Mouse (Mus musculus) midbrain, embryonic 14.5 days (tissue): Measurements from ENCODE around the gene Zfyve28. TPM values are rescaled to one million over a fixed set of nuclear protein-coding genes. Genes with fewer than 3 reads are reported as not detected.

Experiments used
- ATAC-seq: fragments of 200-750 bp; cut with Nextera tagmentation; 2 replicates; pipeline ENCODE4 v1.8.0; 2017; ENCODE audit warnings: moderate number of reproducible peaks, moderate library complexity; ENCODE audit not compliant: low FRiP score, low TSS enrichment
- DNase-seq: peaks from one replicate; pipeline ENCODE4 v3.0.0-alpha.2; 2015
- H3K27ac ChIP-seq: fragments of 300-500 bp; sonication (generic); replicated peaks from 2 replicates; pipeline ENCODE4 v1.5.1; 2014; ENCODE audit warnings: mild to moderate bottlenecking, low read depth, low read length, moderate library complexity
- H3K27me3 ChIP-seq: fragments of 300-500 bp; sonication (generic); 2 replicates; pipeline ENCODE4 v1.6.1; 2014; ENCODE audit warnings: low read length, control low read depth, mixed read lengths; ENCODE audit not compliant: control insufficient read depth, insufficient read depth
- H3K36me3 ChIP-seq: fragments of 300-500 bp; sonication (generic); 2 replicates; pipeline ENCODE4 v1.6.1; 2014; ENCODE audit warnings: low read length, control low read depth; ENCODE audit not compliant: control insufficient read depth, insufficient read depth
- H3K4me1 ChIP-seq: fragments of 300-500 bp; sonication (generic); 2 replicates; pipeline ENCODE4 v1.6.1; 2014; ENCODE audit warnings: mild to moderate bottlenecking, antibody characterized with exemption, low read length, control low read depth; ENCODE audit not compliant: control insufficient read depth, insufficient read depth
- H3K4me2 ChIP-seq: fragments of 300-500 bp; sonication (generic); 2 replicates; pipeline ENCODE4 v1.6.1; 2014; ENCODE audit warnings: mild to moderate bottlenecking, low read length, moderate library complexity
- H3K4me3 ChIP-seq: fragments of 300-500 bp; sonication (generic); replicated peaks from 2 replicates; pipeline ENCODE4 v1.5.1; 2014; ENCODE audit warnings: low read depth, low read length
- H3K9ac ChIP-seq: fragments of 300-500 bp; sonication (generic); replicated peaks from 2 replicates; pipeline ENCODE4 v1.6.1; 2014; ENCODE audit warnings: mild to moderate bottlenecking, low read length, moderate library complexity
- H3K9me3 ChIP-seq: fragments of 300-500 bp; sonication (generic); 2 replicates; pipeline ENCODE4 v1.6.1; 2016; ENCODE audit warnings: low read length, control low read depth, mixed read lengths; ENCODE audit not compliant: control insufficient read depth
- WGBS: fragments of 180-500 bp; shearing (Covaris S2); extraction: QIAGEN DNeasy Blood & Tissue Kit; methylation state at CpG from one replicate; pipeline ENCODE4 v1.1.7; 2014; 5-methylcytosine and 5-hydroxymethylcytosine counted together
- polyA plus RNA-seq: library from polyadenylated mRNA; unstranded; fragments of >200 nt; fragmentation: Nextera tagmentation; extraction: Ambion mirVana; gene quantifications from 2 replicates; pipeline ENCODE4 v1.2.1, GENCODE M21; 2014

The Zfyve28 gene
- polyA plus RNA-seq, 1 experiment from 2014 or later = 2.8 TPM

- Histone ChIP-seq H3K9ac (no peak overlapping the region), H3K36me3 (peaks cover 64% of the 10 kb centered on the region), H3K27ac (no peak overlapping the region), H3K9me3 (no peaks in the 10 kb centered on the region), H3K27me3 (no peaks in the 10 kb centered on the region), H3K4me3 (no peak overlapping the region), H3K4me2 (no peak overlapping the region), H3K4me1 (peaks cover 6% of the 10 kb centered on the region; the same call in 1 of the 2 replicates)
- DNase-seq = no peak
- 64% methylated on average over 5 of the region's 5 CpGs for WGBS
- ATAC-seq = no peak
These were observed 113.5 kb downstream of the Zfyve28 start for GRCm38 (mm10) chr5:34174550-34175402.

- H3K36me3 ChIP-seq = peaks cover 57% of the 10 kb centered on the region
- peaks cover 7% of the 10 kb centered on the region; the same call in 1 of the 2 replicates for H3K4me1 ChIP-seq
- no peaks in the 10 kb centered on the region for H3K9me3 ChIP-seq
- no peaks in the 10 kb centered on the region for H3K27me3 ChIP-seq
- no peak for ATAC-seq
- no peak overlapping the region for H3K4me2 ChIP-seq
- H3K4me3 ChIP-seq = no peak overlapping the region
- no peak overlapping the region for H3K27ac ChIP-seq
- no peak for DNase-seq
- WGBS = 80% methylated on average over 2 of the region's 2 CpGs
- no peak overlapping the region for H3K9ac ChIP-seq
These were observed 114.2 kb downstream of the Zfyve28 start for GRCm38 (mm10) chr5:34174021-34174420.

DNA sequence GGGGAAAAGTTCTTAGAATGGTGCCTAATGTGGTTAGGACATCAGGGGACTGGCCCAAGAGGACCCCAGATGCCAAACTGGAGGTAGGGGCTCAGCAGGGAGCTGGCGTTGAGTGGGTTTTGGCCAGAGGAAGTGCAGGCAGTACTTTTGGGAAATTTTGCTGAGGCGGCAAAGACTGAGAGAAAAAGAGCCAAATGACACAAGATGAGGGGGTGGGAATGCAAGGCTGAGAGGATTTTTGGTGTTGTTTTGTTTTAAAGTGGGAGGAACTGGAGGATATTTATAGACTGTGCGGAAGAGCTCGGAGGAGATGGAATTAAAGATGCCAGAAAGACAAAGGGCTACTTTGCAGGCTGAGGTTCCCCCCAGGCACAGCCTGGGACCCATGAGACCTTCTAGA lies 117.5 kb downstream of the Zfyve28 start:
- 93% methylated on average over 4 of the region's 4 CpGs for WGBS

GRCm38 (mm10) chr5:34169954-34170353 lies 118.3 kb downstream of the Zfyve28 start:
- Histone ChIP-seq H3K9me3 (no peaks in the 10 kb centered on the region), H3K9ac (peak overlapping the region; percentile 53), H3K4me3 (peak overlapping the region; percentile 69), H3K27ac (peak overlapping the region; percentile 91), H3K4me2 (peak overlapping the region; percentile 54), H3K4me1 (peaks cover 11% of the 10 kb centered on the region; the same call in 1 of the 2 replicates), H3K36me3 (peaks cover 24% of the 10 kb centered on the region), H3K27me3 (no peaks in the 10 kb centered on the region)
- DNase-seq (no peak), ATAC-seq (no peak)
- WGBS = 88% methylated on average over 3 of the region's 3 CpGs

More for the DNA sequence above, 117.5 kb downstream of the Zfyve28 start:
- H3K4me1 ChIP-seq = peaks cover 11% of the 10 kb centered on the region; the same call in 1 of the 2 replicates
- H3K4me2 ChIP-seq = no peak overlapping the region
- H3K27ac ChIP-seq = no peak overlapping the region
- no peak for ATAC-seq
- H3K9me3 ChIP-seq = no peaks in the 10 kb centered on the region
- no peak for DNase-seq
- H3K27me3 ChIP-seq = no peaks in the 10 kb centered on the region
- no peak overlapping the region for H3K9ac ChIP-seq
- peaks cover 31% of the 10 kb centered on the region for H3K36me3 ChIP-seq
- H3K4me3 ChIP-seq = no peak overlapping the region

DNA sequence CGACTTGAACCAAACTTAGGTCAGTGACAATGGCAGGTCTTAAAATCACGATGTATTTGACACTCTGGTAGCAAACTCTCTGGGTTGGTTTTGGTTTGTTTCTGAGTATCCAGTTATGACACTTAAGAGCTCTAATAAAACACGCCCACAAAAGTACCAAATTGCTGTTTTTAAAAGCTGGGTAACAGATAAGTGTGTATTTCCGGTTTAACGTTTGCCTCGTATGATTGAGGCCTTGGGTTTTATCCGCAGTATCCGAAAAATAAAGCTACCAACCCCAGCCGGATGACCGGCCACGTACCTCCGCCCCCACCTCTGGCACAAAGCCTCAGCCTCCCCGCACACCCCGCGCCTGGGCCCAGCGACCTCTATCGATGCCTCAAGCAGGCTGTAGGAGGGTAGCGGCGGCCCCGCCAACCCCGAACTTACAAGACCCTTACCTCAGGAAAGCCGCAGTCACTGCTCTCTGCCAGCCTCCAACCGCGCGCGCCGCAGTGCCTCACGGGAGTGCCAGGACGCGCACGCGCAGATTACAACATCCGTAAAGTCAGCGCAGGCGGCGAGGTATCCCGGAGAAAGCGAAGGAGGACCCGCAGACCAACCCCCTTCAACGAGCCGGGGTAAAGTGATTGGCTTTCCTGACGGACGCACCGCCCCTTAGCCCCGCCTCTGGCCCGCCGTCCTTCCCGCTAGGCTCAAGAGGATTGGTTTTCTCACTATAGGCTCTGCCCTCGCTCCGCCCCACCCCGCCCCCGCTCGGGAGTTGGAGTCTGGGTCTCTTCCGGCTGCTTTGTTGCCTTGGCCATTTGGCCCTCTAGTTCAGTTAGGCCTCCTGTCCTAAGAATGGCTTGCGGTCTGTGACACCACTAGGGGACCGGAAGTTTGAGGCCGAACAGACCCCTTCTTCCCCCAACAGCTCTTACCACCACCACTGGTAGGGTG lies 119.0 kb downstream of the Zfyve28 start, which contains the start of the genes Poln and Haus3:
Poln (minus strand) TSS at position 499 of the 942 bp plus-strand sequence.
Haus3 (minus strand) TSS at position 578 of the 942 bp plus-strand sequence.
- Histone ChIP-seq H3K4me2 (peak within 1 kb of the TSS; percentile 70), H3K4me1 (peaks cover 11% of the 10 kb centered on the region; the same call in 1 of the 2 replicates), H3K9ac (peak within 1 kb of the TSS; percentile 80), H3K4me3 (peak within 1 kb of the TSS; percentile 69), H3K27me3 (no peaks in the 10 kb centered on the region), H3K27ac (peak within 1 kb of the TSS; percentile 91), H3K9me3 (no peaks in the 10 kb centered on the region), H3K36me3 (peaks cover 19% of the 10 kb centered on the region)
- WGBS = under 1% methylated on average over 57 of the region's 57 CpGs
- DNase-seq = peak; percentile 99
- peak; percentile 100 for ATAC-seq

DNA sequence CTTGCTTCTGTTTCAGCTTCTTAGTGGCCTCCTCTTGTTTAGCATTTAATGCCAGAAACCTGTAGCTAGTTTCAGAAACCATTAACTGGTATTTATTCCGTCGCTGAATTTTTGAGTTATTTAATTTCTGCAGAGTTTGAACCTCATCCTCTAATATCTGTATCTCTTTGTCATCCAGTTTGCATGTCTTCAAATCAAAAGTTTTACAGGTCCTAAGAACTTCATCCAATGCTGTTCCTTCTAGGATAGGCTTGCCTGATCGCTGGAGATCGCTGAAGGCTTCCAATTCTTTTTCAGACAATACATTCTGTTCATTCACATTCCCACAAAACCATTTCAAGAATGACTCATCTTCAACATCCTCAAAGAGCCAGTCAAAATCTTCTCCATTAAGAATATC lies 120.4 kb downstream of the Zfyve28 start:
- no peak for ATAC-seq
- WGBS = 82% methylated on average over 4 of the region's 4 CpGs
- peak overlapping the region; percentile 17; the same call in 1 of the 2 replicates for H3K4me2 ChIP-seq

GRCm38 (mm10) chr5:34165793-34166192 lies 122.5 kb downstream of the Zfyve28 start:
- H3K4me1 ChIP-seq = peaks cover 11% of the 10 kb centered on the region; the same call in 1 of the 2 replicates
- WGBS = 87% methylated on average over 4 of the region's 4 CpGs
- H3K9ac ChIP-seq = no peak overlapping the region
- H3K9me3 ChIP-seq = no peaks in the 10 kb centered on the region
- H3K4me3 ChIP-seq = no peak overlapping the region
- H3K27ac ChIP-seq = no peak overlapping the region
- H3K36me3 ChIP-seq = peaks cover 6% of the 10 kb centered on the region; the same call in 1 of the 2 replicates
- no peak for ATAC-seq
- H3K4me2 ChIP-seq = no peak overlapping the region
- DNase-seq = no peak
- no peaks in the 10 kb centered on the region for H3K27me3 ChIP-seq

More for the DNA sequence above, 120.4 kb downstream of the Zfyve28 start:
- DNase-seq = no peak
- peaks cover 11% of the 10 kb centered on the region; the same call in 1 of the 2 replicates for H3K4me1 ChIP-seq
- no peak overlapping the region for H3K27ac ChIP-seq
- H3K4me3 ChIP-seq = no peak overlapping the region
- no peaks in the 10 kb centered on the region for H3K9me3 ChIP-seq
- H3K27me3 ChIP-seq = no peaks in the 10 kb centered on the region
- peaks cover 9% of the 10 kb centered on the region for H3K36me3 ChIP-seq
- H3K9ac ChIP-seq = no peak overlapping the region

DNA sequence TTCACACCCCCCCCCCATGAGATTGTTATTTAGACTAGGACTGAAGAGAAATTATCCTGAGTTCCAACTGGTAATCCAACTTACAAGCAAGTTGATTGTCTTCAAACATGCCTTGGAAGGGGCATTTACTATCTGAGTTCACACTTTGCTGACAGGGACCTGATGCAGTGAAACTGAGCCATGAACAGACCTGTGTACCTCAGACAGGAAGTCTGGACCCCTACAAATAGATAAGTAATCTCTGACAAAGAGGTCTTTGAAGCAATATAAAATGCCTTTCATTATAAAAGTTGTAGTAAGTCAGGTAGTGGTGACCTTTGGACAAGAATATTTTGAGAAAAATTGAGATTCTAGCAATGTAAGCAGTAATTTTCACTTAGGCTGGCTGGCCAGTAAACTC lies 139.8 kb downstream of the Zfyve28 start:
- DNase-seq (no peak), ATAC-seq (no peak)
- Histone ChIP-seq H3K9ac (no peak overlapping the region), H3K4me1 (no peaks in the 10 kb centered on the region), H3K4me3 (no peak overlapping the region), H3K4me2 (no peak overlapping the region), H3K27me3 (no peaks in the 10 kb centered on the region), H3K36me3 (no peaks in the 10 kb centered on the region), H3K27ac (no peak overlapping the region), H3K9me3 (no peaks in the 10 kb centered on the region)
